Mouse (Mus musculus) layer of hippocampus, adult 2 months (tissue): ENCODE data around the gene Cdc20b. TPM values are rescaled to one million over a fixed set of nuclear protein-coding genes. Genes with fewer than 3 reads are reported as not detected.

Source experiments
- DNase-seq, 2 experiments: peaks; one replicate each; pipeline ENCODE4 v3.0.0; 2022; ENCODE audit warnings: low spot score in 2 of 2
- H3K27ac ChIP-seq: fragments of 200-600 bp; 2 replicates; pipeline ENCODE4 v1.8.1; 2022
- H3K4me3 ChIP-seq: fragments of 200-600 bp; 2 replicates; pipeline ENCODE4 v1.8.1; 2022; ENCODE audit warnings: mild to moderate bottlenecking
- CTCF ChIP-seq: fragments of 200-600 bp; conservative IDR thresholded peaks from 2 replicates; pipeline ENCODE4 v1.8.1; 2022; ENCODE audit warnings: antibody characterized with exemption, mild to moderate bottlenecking, moderate library complexity
- total RNA-seq, 2 experiments: library from RNA; stranded (reverse); gene quantifications; 2 replicates each; pipeline ENCODE4 v1.2.3; 2021

The Cdc20b gene
- total RNA-seq, 2 experiments from 2014 or later = 0.37 TPM; not detected in 1

DNA sequence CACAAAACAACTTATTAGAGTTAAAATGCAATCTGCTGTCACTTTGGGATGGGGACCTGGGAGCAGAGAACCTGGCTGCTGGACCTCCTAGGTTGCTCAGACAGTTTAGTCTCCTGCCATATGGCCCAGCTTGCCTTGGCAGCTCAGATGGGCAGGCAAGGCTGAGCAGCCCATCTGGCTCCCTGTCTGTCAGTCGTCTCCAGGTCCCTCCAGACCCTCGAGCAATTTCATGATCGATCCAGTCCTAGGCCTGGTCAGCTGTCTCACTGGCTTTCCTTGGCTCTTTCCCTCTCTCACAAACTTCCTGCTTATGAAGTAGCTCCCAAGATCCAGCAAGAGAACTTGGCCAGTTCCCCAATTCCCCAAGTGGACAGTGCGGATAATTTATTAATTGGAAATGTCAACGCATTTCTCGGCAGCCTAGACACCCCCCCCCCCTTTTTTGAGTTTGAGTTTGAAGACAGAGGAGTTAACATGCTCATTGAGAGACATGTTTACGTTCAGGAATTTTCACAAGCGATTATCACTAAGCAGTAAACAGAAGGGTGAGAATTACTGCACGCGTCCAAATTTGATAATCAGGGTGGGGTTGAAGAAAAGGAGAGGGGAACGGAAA, 532 bp upstream of the Cdc20b start:
- no peak for DNase-seq
- no peak for TF ChIP-seq CTCF
- Histone ChIP-seq H3K4me3 (peak overlapping the region; percentile 58), H3K27ac (no peak overlapping the region)

GRCm38 (mm10) chr13:113035852-113036251, 941 bp downstream of the Cdc20b start:
- peak; percentile 89 for TF ChIP-seq CTCF
- H3K4me3 ChIP-seq = peak overlapping the region; percentile 58
- peak; percentile 83 to 84 for DNase-seq
- no peak overlapping the region for H3K27ac ChIP-seq

GRCm38 (mm10) chr13:113044876-113045275, 10.0 kb downstream of the Cdc20b start:
- no peak for DNase-seq
- H3K4me3 ChIP-seq = no peak overlapping the region
- H3K27ac ChIP-seq = no peak overlapping the region
- TF ChIP-seq CTCF = no peak

GRCm38 (mm10) chr13:113045458-113046110, 10.7 kb downstream of the Cdc20b start:
- peak overlapping the region; percentile 60 for H3K4me3 ChIP-seq
- no peak for DNase-seq
- TF ChIP-seq CTCF = no peak
- H3K27ac ChIP-seq = 0 out of 2 replicates have a peak overlapping the region, but pooled peaks have one; percentile 15

- peak; percentile 32 to 49 for DNase-seq
These were observed 11.4 kb downstream of the Cdc20b start, which contains the start of gene Gpx8 for GRCm38 (mm10) chr13:113046211-113046883. Gene Gpx8 (minus strand): TSS chr13:113046410.

DNA sequence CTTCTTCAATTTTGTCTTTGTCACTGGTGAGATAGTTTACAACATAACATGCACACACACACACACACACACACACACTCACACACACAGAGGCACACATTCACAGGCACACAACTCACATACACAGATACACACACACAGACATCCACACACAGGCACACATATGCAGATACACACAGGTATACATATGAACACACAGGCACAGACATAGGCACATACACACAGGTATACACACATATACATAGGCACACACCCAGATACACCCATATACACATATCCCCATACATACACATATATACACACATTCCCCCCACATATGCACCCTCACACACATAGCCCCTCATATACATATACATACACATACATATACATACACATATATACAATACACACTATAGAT, 12.1 kb downstream of the Cdc20b start:
- no peak overlapping the region for H3K4me3 ChIP-seq
- TF ChIP-seq CTCF = no peak
- no peak for DNase-seq
- no peak overlapping the region for H3K27ac ChIP-seq

More at GRCm38 (mm10) chr13:113046211-113046883, 11.4 kb downstream of the Cdc20b start, which contains the start of gene Gpx8:
- peak; percentile 78 for TF ChIP-seq CTCF
- H3K27ac ChIP-seq = peak within 1 kb of the TSS; percentile 15; the same call in 1 of the 2 replicates
- peak within 1 kb of the TSS; percentile 60 for H3K4me3 ChIP-seq

DNA sequence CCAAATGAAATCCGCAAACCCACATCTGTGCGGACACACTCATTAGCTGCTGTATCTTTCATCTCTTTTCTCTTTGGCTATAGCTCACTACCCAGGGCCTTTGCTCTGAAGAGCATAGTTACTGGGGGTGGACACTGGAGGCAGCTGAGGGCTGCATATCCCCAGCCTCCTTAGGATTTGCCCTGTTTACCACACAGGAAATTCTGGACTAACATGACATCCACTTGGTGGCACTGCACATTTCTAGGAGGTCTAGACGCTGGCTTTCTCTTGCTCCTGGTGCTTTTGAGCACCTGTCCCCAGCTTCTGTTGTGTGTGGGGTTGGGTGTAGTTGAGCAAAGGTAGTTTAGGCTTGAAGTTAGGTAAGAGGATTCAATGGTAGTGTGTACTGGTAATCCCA, 12.7 kb downstream of the Cdc20b start:
- peak; percentile 44 for TF ChIP-seq CTCF
- DNase-seq = no peak
- no peak overlapping the region for H3K27ac ChIP-seq

GRCm38 (mm10) chr13:113054230-113054629, 19.3 kb downstream of the Cdc20b start:
- no peak overlapping the region for H3K27ac ChIP-seq
- DNase-seq = no peak
- no peak for TF ChIP-seq CTCF
- H3K4me3 ChIP-seq = no peak overlapping the region

More for the DNA sequence above, 12.7 kb downstream of the Cdc20b start:
- H3K4me3 ChIP-seq = no peak overlapping the region

DNA sequence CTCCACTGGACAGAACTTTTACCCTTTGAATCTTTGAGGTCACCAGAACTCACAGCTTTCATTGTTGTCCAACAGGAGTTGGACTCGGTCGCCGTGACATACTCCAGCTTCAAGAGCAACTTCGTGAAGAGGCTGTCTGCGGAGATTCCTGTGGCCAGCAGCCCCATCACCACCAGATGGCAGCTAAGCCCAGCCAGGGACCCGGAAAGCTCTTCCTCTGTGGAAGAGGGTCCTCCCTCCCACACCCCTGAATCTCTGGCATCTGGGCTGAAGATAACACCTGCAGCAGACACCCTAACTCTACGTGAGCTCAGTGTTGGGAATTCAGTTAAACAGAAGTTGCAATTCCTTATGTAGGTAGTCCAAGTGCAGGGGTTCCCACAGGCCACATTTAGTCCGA, 20.9 kb downstream of the Cdc20b start:
- TF ChIP-seq CTCF = peak; percentile 66
- no peak for DNase-seq
- Histone ChIP-seq H3K27ac (no peak overlapping the region), H3K4me3 (no peak overlapping the region)

- TF ChIP-seq CTCF = no peak
- Histone ChIP-seq H3K4me3 (no peak overlapping the region), H3K27ac (no peak overlapping the region)
- no peak for DNase-seq
These were observed 26.8 kb downstream of the Cdc20b start for GRCm38 (mm10) chr13:113061746-113062145.

- no peak overlapping the region for H3K4me3 ChIP-seq
- TF ChIP-seq CTCF = no peak
- no peak for DNase-seq
- no peak overlapping the region for H3K27ac ChIP-seq
These were observed 29.6 kb downstream of the Cdc20b start for GRCm38 (mm10) chr13:113064542-113064941.

GRCm38 (mm10) chr13:113079021-113079420, 44.1 kb downstream of the Cdc20b start:
- no peak overlapping the region for H3K27ac ChIP-seq
- no peak for DNase-seq
- no peak overlapping the region for H3K4me3 ChIP-seq
- TF ChIP-seq CTCF = no peak

DNA sequence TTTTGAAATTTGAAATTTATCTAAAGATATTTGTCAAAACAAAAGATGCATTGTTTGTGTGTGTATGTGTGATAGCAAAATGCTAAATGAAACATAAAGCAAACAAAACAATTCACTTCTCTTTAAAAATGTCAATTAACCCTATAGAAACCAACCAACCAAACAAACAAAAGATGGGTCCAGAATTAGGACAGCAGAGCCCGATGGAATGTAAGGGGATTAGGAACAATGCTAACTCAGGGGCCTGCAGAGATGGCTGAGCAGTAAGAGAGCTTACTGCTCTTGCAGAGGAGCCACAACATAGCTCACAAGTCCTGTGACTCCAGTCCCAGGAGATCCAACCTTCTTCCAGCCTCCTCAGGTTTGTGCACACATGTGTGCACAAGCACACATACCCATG, 47.2 kb downstream of the Cdc20b start:
- H3K4me3 ChIP-seq = no peak overlapping the region
- TF ChIP-seq CTCF = no peak
- no peak overlapping the region for H3K27ac ChIP-seq
- DNase-seq = no peak
